Mouse (Mus musculus) ES-Bruce4 (cell line): ENCODE results near the gene Grm7.

Experiments used
- CTCF ChIP-seq: IDR thresholded peaks from one replicate; pipeline ENCODE4 v1.8.1; 2011; ENCODE audit warnings: low read depth, low read length
- EP300 ChIP-seq: IDR thresholded peaks from 2 replicates; pipeline ENCODE4 v1.6.1; 2011; ENCODE audit warnings: low read depth, low read length; ENCODE audit not compliant: insufficient read depth

DNA sequence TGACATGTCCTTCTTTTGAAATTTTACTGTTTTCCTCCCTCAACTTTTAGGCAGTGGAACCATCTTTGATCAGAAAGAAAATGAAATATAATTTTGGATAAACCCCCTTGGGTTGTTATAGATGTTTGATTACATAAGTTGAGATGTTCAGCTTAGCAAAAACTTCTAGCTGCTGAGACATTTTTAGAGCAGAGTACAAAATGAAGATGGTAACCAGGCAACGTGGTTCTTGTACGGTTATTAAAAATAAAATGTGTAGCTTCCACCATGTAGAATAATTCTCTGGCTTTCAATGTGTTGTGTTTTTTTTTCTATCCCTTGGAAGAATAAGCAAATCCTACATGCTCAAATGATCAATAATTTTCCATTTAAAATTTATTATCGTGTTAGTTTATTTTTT, 550.0 kb downstream of the Grm7 start:
- no peak for TF ChIP-seq EP300
- TF ChIP-seq CTCF = no peak
